Mouse (Mus musculus): ENCODE results near the gene Dock4. TPM values are rescaled to one million over a fixed set of nuclear protein-coding genes. Genes with fewer than 3 reads are reported as not detected.
A peak's percentile ranks its signal among the peaks of the same experiment; 100 is the strongest.

Gene Dock4
- polyA plus RNA-seq, 1 experiment from 2014 or later = 2.9 TPM

- ChIA-PET POLR2A (no interaction called here), CTCF (no interaction called here)
- in situ Hi-C loops (cut with MboI; ENCODE audit: low pct_unique_long_range_greater_than_20kb) = no loop called here
- no peak for TF ChIP-seq CTCF (IDR thresholded peaks at IDR 0.05)
- ATAC-seq = no peak
- H3K27me3 ChIP-seq = no peaks in the 10 kb centered on the region
- DNase-seq (ENCODE audit: low read depth, low spot score) = no peak
Observed at GRCm38 (mm10) chr12:40462693-40463235, 17.0 kb downstream of the Dock4 start.

GRCm38 (mm10) chr12:40463828-40464227 lies 18.1 kb downstream of the Dock4 start:
- DNase-seq (ENCODE audit: low read depth, low spot score) (no peak), ATAC-seq (no peak)
- no peaks in the 10 kb centered on the region for H3K27me3 ChIP-seq
- CTCF ChIA-PET = no interaction called here
- TF ChIP-seq CTCF (IDR thresholded peaks at IDR 0.05) = no peak
- in situ Hi-C loops (cut with MboI; ENCODE audit: low pct_unique_long_range_greater_than_20kb) = no loop called here
- POLR2A ChIA-PET = no interaction called here

DNA sequence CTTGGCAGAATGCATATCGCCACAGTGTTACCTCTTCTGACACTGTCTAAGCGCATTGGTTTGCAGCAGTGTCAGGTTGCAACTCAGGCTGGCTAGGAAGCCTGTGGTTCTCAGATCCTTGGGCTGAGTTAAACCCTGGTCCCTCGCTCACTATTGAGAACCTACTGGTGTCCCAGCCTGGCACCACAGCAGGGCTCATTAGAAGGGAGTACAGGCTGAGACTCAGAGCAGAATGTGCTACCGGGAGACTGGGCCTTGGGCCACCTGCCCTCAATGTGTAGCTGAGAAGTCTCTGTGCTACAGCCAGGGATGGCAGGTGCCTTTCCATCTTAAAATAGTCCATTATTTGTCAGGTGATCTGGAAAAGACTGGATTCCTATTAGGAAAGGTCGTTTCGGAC lies 18.5 kb downstream of the Dock4 start:
- TF ChIP-seq CTCF (IDR thresholded peaks at IDR 0.05) = no peak
- ATAC-seq = no peak
- ChIA-PET POLR2A (no interaction called here), CTCF (no interaction called here)
- no peak for DNase-seq (ENCODE audit: low read depth, low spot score)
- no peaks in the 10 kb centered on the region for H3K27me3 ChIP-seq
- in situ Hi-C loops (cut with MboI; ENCODE audit: low pct_unique_long_range_greater_than_20kb) = no loop called here

GRCm38 (mm10) chr12:40468235-40468634 lies 22.5 kb downstream of the Dock4 start:
- ChIA-PET CTCF (no interaction called here), POLR2A (interaction anchor here (0.5 to 0.6 kb wide), 2 partner anchors 24 to 71 kb away, joined by 4 to 9 read pairs; no protein-coding TSS in a partner anchor)
- TF ChIP-seq CTCF (IDR thresholded peaks at IDR 0.05) = no peak
- H3K27me3 ChIP-seq = no peaks in the 10 kb centered on the region
- DNase-seq (ENCODE audit: low read depth, low spot score) (no peak), ATAC-seq (no peak)
- in situ Hi-C loops (cut with MboI; ENCODE audit: low pct_unique_long_range_greater_than_20kb) = no loop called here

GRCm38 (mm10) chr12:40469009-40469408 lies 23.3 kb downstream of the Dock4 start:
- H3K27me3 ChIP-seq = no peaks in the 10 kb centered on the region
- DNase-seq (ENCODE audit: low read depth, low spot score) = no peak
- in situ Hi-C loops (cut with MboI; ENCODE audit: low pct_unique_long_range_greater_than_20kb) = no loop called here
- no peak for ATAC-seq
- TF ChIP-seq CTCF (IDR thresholded peaks at IDR 0.05) = no peak
- POLR2A ChIA-PET = no interaction called here
- CTCF ChIA-PET = no interaction called here

DNA sequence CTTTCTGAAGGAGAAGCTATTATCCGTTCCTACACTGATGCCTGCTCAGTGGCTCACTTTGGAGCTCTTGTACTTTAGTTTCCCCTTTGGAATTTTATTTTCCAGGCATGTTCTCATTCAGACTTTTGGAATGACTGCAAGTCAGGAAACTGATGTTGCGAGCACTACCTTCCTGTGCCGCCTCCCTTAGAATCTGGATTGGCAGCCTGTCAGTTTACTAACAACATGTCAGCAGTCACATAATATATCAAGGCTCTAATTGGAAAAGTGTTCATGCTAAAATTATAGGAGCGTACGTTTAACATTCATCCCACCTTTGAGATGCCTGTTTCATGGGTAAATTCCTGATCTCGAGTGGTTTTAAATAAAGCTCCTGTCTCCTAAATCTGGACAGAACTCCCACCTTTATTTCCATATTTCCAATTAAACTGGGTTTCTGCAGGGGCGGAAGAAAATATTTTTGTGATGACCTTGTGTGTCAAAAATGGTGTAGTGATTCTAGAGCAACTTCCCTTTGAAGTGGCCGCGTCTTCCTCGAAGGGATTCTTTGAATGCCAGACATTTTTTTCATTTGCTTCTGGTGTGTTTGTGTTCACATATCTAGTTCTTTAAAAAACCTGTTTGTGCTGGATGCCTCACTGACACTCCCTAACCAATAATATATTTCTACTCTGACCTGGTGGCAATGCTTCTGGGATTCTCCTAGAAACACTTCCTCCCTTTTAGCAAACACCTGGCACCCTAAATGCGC lies 26.1 kb downstream of the Dock4 start:
- no peak for TF ChIP-seq CTCF (IDR thresholded peaks at IDR 0.05)
- H3K27me3 ChIP-seq = no peaks in the 10 kb centered on the region
- ATAC-seq = no peak
- in situ Hi-C loops (cut with MboI; ENCODE audit: low pct_unique_long_range_greater_than_20kb) = no loop called here
- ChIA-PET CTCF (interaction anchor here (1.3 kb wide), 1 partner anchor 17 kb away, joined by 4 read pairs; no protein-coding TSS in a partner anchor), POLR2A (interaction anchor here (0.6 kb wide), 1 partner anchor 185 kb away, joined by 3 read pairs; no protein-coding TSS in a partner anchor)
- no peak for DNase-seq (ENCODE audit: low read depth, low spot score)

- in situ Hi-C loops (cut with MboI; ENCODE audit: low pct_unique_long_range_greater_than_20kb) = no loop called here
- no peaks in the 10 kb centered on the region for H3K27me3 ChIP-seq
- DNase-seq (ENCODE audit: low read depth, low spot score) (peak; percentile 24), ATAC-seq (peak; percentile 60)
- ChIA-PET POLR2A (no interaction called here), CTCF (no interaction called here)
- TF ChIP-seq CTCF (IDR thresholded peaks at IDR 0.05) = no peak
Observed at GRCm38 (mm10) chr12:40473709-40474108, 28.0 kb downstream of the Dock4 start.

DNA sequence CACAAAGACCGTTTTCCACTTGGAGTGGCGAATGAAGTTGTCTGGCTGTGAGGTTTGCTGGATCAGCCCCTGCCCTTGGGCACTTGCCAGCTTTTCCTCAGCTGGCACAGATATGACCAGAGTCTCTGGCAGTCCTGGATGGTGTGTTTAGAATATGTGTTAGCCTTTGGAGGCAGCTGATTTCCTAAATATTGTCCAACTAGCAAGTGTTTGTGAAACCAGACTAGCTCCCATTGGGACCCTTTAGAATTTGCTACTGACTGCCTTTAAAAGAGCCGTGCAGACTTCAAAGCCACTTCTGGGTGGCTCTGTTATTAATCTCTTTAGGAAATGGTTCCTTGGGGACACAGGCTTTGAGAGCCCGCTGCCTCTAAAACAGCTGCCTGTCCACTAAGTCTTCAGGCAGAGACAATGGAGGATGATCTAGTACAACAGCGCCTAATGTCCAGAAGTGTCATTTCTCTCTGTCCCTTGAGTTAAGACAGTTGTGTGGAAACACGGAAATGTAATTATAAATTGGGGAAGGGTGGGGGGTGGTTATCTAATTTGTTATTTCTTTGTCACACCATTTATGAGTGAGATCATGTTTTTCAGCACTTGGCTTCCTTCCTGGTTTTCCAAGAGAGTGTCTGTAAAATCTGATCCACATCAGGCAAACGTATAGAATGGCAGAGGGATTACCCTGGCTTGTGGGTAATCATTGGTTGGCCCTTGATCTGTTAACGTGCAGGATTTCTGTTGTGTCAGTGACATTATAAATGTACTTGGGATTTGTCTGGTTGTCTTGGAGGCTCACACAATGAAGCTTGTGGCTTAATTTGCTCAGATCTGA lies 32.1 kb downstream of the Dock4 start:
- ATAC-seq (no peak), DNase-seq (ENCODE audit: low read depth, low spot score) (no peak)
- no peak for TF ChIP-seq CTCF (IDR thresholded peaks at IDR 0.05)
- ChIA-PET POLR2A (no interaction called here), CTCF (interaction anchor here (1.1 kb wide), 1 partner anchor 175 kb away, joined by 3 read pairs; no protein-coding TSS in a partner anchor)
- H3K27me3 ChIP-seq = no peaks in the 10 kb centered on the region
- in situ Hi-C loops (cut with MboI; ENCODE audit: low pct_unique_long_range_greater_than_20kb) = no loop called here

- no peaks in the 10 kb centered on the region for H3K27me3 ChIP-seq
- in situ Hi-C loops (cut with MboI; ENCODE audit: low pct_unique_long_range_greater_than_20kb) = no loop called here
- ATAC-seq = no peak
- POLR2A ChIA-PET = no interaction called here
- TF ChIP-seq CTCF (IDR thresholded peaks at IDR 0.05) = no peak
- CTCF ChIA-PET = interaction anchor here (1.8 kb wide), 1 partner anchor 9 kb away, joined by 6 read pairs; no protein-coding TSS in a partner anchor
- no peak for DNase-seq (ENCODE audit: low read depth, low spot score)
Observed at GRCm38 (mm10) chr12:40484224-40484623, 38.5 kb downstream of the Dock4 start.

GRCm38 (mm10) chr12:40485210-40485609 lies 39.5 kb downstream of the Dock4 start:
- DNase-seq (ENCODE audit: low read depth, low spot score) (no peak), ATAC-seq (no peak)
- ChIA-PET CTCF (no interaction called here), POLR2A (no interaction called here)
- TF ChIP-seq CTCF (IDR thresholded peaks at IDR 0.05) = no peak
- in situ Hi-C loops (cut with MboI; ENCODE audit: low pct_unique_long_range_greater_than_20kb) = no loop called here
- no peaks in the 10 kb centered on the region for H3K27me3 ChIP-seq
